Comparison of ENCODE assay signal across 22 mouse cellular contexts in genomic region chr4:109134955-109135354, GRCm38 (mm10).
DNase-seq lines count a peak whose midpoint lies in the region; ATAC-seq and TF ChIP-seq lines count a peak whose summit lies in the region.
"Had no signal": no experiment of that assay in that cellular context is flagged by ENCODE, and none has a peak within 500 bp of the region (broad histone marks: within the 10 kb centered on the region; RNA-seq: fewer than 3 reads in every experiment).

No protein-coding gene starts in this region.

- H3K27ac ChIP-seq in gastrocnemius, adult 2 months, result peak overlapping the region; percentile 74
- no peak overlapping the region for H3K27ac ChIP-seq in kidney, embryonic 14.5 days (ENCODE audit: low read depth, low read length)
- H3K27ac ChIP-seq: embryonic facial prominence, embryonic 13.5 days; forebrain, embryonic 13.5 days; hindbrain, embryonic 10.5 days; hindbrain, embryonic 15.5 days had no signal

- no peak overlapping the region for H3K9ac ChIP-seq in kidney, embryonic 14.5 days (ENCODE audit: low read depth, low read length)
- H3K9ac ChIP-seq: embryonic facial prominence, embryonic 13.5 days; forebrain, embryonic 13.5 days; forebrain, postnatal 0 days; hindbrain, embryonic 15.5 days had no signal

- no peaks in the 10 kb centered on the region for H3K36me3 ChIP-seq in myocyte (ENCODE audit: control insufficient read depth, insufficient read depth)
- no peaks in the 10 kb centered on the region for H3K36me3 ChIP-seq in kidney, embryonic 14.5 days (ENCODE audit: control insufficient read depth, insufficient read depth, low read length)
- H3K36me3 ChIP-seq: embryonic facial prominence, embryonic 13.5 days; hindbrain, embryonic 10.5 days had no signal

- H3K9me3 ChIP-seq in kidney, embryonic 14.5 days (ENCODE audit: control insufficient read depth, low read length), result no peaks in the 10 kb centered on the region
- H3K9me3 ChIP-seq: embryonic facial prominence, embryonic 13.5 days; forebrain, embryonic 13.5 days; hindbrain, embryonic 10.5 days; hindbrain, embryonic 15.5 days had no signal

- DNase-seq in gastrocnemius, adult 2 months, result peak; percentile 56
- DNase-seq in gastrocnemius, postnatal 25 days, result no peak
- DNase-seq in 3T3-L1 (ENCODE audit: low read depth, low spot score) (peak; percentile 89), NIH3T3 (ENCODE audit: low read depth) (peak; percentile 82)
- no peak for DNase-seq in spleen, adult 12 weeks (ENCODE audit: low spot score)
- no peak for DNase-seq in T-cell, adult 2 months (ENCODE audit: low spot score)
- DNase-seq: adrenal gland, postnatal 10 days; cerebellum, adult 11-12 months; cerebellum, adult 9-10 months; cerebellum, postnatal 36 days; forebrain, postnatal 0 days; gastrocnemius, postnatal 10 days; kidney, adult 11 months; kidney, adult 9 months had no signal

- H3K27me3 ChIP-seq in myocyte (ENCODE audit: control insufficient read depth, insufficient read depth, insufficient read length), result no peaks in the 10 kb centered on the region
- H3K27me3 ChIP-seq in kidney, embryonic 14.5 days (ENCODE audit: control insufficient read depth, insufficient read depth, low read length), result no peaks in the 10 kb centered on the region
- H3K27me3 ChIP-seq: embryonic facial prominence, embryonic 13.5 days; forebrain, embryonic 13.5 days; hindbrain, embryonic 15.5 days had no signal

- H3K4me3 ChIP-seq in gastrocnemius, adult 2 months, result no peak overlapping the region
- no peak overlapping the region for H3K4me3 ChIP-seq in myocyte
- H3K4me3 ChIP-seq in kidney, embryonic 14.5 days (ENCODE audit: low read length), result no peak overlapping the region
- H3K4me3 ChIP-seq: embryonic facial prominence, embryonic 13.5 days; forebrain, embryonic 13.5 days; hindbrain, embryonic 10.5 days; hindbrain, embryonic 15.5 days had no signal

- 0 out of 2 replicates have a peak, but pooled peaks cover 4% of the 10 kb centered on the region for H3K4me1 ChIP-seq in kidney, embryonic 14.5 days (ENCODE audit: control insufficient read depth, insufficient read depth, low read length)
- H3K4me1 ChIP-seq: embryonic facial prominence, embryonic 13.5 days; forebrain, embryonic 13.5 days; hindbrain, embryonic 10.5 days; hindbrain, embryonic 15.5 days had no signal

- intact Hi-C loops in gastrocnemius, adult 2 months (cut with DNase I), result no loop called here

- H3K4me2 ChIP-seq in myocyte (ENCODE audit: low read depth), result peak overlapping the region; percentile 42
- H3K4me2 ChIP-seq in kidney, embryonic 14.5 days (replicated peaks; ENCODE audit: low read depth, low read length), result no peak overlapping the region
- H3K4me2 ChIP-seq: embryonic facial prominence, embryonic 13.5 days; forebrain, embryonic 13.5 days; heart, embryonic 11.5 days; hindbrain, embryonic 15.5 days had no signal

- no peak overlapping the region for H3ac ChIP-seq in myocyte (ENCODE audit: control insufficient read depth, insufficient read length)

- no peak for ATAC-seq in kidney, embryonic 14.5 days (ENCODE audit: low FRiP score, low TSS enrichment)
- ATAC-seq: forebrain, embryonic 13.5 days; forebrain, postnatal 0 days; inflammation-experienced regulatory T-cells, adult 6 months had no signal

- no peak for TF ChIP-seq POLR2A in myocyte (IDR thresholded peaks at IDR 0.05; ENCODE audit: insufficient read length, low read depth)

- TF ChIP-seq CTCF in gastrocnemius, adult 2 months (IDR thresholded peaks at IDR 0.05), result no peak

- peaks cover 1% of the 10 kb centered on the region for H3K79me2 ChIP-seq in myocyte (ENCODE audit: control insufficient read depth, insufficient read depth)

- 83% methylated on average over 3 of the region's 3 CpGs for WGBS in kidney, embryonic 14.5 days

TF ChIP-seq in myocyte, 11 proteins besides CTCF, POLR2A, EP300 and RAD21:
- no peak for TF ChIP-seq MYOD1 (IDR thresholded peaks at IDR 0.05; ENCODE audit: control insufficient read depth in 1 of 3, insufficient read length in 2 of 3, low read depth in 2 of 3)

Comparison
In these comparisons a context has a peak if more than half of its experiments do, and no peak if none do; other contexts are left out.
1. DNase-seq: peak in gastrocnemius, adult 2 months (single experiment), 3T3-L1 (single experiment) and NIH3T3 (single experiment); none in gastrocnemius, postnatal 25 days (single experiment), spleen, adult 12 weeks (single experiment) and T-cell, adult 2 months (single experiment).